Mouse (Mus musculus): ENCODE results near the gene Myo1e. TPM values are rescaled to one million over a fixed set of nuclear protein-coding genes. Genes with fewer than 3 reads are reported as not detected.
A peak's percentile ranks its signal among the peaks of the same experiment; 100 is the strongest.
"Not testable (repeated sequence)": the region's sequence is repeated elsewhere in the genome, so short reads cannot be mapped to it uniquely, and the experiment has no call there.

Myo1e gene
- total RNA-seq, 1 experiment from 2014 or later: 95.9 TPM

- ATAC-seq (ENCODE audit: extremely low read depth, insufficient number of reproducible peaks, low FRiP score, poor library complexity, severe bottlenecking): no peak
Observed at GRCm38 (mm10) chr9:70246427-70246826, 39.3 kb downstream of the Myo1e start.

- no peak for ATAC-seq (ENCODE audit: extremely low read depth, insufficient number of reproducible peaks, low FRiP score, poor library complexity, severe bottlenecking)
Observed at GRCm38 (mm10) chr9:70248046-70248445, 40.9 kb downstream of the Myo1e start.

DNA sequence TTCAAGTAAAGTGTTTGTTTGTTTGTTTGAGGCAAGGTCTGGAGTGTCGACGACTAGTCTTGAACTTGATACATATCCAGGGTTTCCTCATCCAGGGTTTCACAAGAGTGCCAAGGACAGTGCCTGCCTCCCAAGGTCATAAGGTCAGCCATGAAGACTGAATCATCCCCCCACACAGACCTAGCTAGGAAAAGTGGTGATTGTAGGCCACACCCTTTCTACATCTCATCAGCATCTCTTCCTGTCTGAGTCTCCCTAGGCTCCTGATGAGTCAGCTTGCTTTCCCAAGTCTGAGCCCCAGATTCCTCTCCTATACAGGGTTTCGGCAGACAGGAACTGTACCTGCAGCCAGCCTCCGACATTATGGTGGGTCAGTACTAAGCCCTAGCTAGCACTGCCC lies 41.7 kb downstream of the Myo1e start:
- no peak for ATAC-seq (ENCODE audit: extremely low read depth, insufficient number of reproducible peaks, low FRiP score, poor library complexity, severe bottlenecking)

DNA sequence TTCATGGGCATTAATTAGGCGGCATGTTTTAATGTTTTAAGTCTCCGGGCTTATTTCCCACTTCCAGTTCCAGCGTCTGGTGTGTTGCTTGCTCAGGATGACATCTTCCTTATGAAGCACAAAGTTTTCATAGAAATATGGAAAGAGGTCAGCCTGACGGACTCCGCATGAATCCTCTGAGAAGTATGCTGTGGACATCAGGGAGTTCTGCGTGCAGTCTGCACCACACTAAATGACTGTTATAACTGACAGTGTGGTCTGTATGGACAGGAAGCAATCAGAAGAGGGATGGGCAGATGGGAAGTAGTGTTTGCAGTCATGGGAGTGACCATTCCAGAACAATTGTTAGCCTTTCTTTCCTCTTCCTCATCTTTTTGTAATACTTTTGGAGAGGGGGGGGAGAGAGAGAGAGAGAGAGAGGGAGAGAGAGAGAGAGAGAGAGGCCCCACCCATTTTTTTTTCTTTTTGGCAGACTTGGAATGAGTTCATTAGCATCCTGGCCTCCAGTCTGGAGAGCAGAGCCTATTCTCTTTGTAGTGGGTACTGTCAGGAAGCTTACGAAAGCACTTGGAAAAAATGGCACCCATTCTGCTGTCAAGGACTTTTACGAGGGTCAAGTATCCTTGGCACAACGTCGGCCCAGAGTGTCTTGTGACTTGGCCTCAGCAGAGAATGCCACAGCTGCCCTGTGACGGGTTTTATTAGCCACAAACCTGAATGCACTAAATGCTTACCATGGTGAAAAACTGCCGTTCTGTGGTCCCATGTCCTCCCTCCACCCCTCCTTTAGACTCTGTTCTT lies 42.9 kb downstream of the Myo1e start:
- ATAC-seq (ENCODE audit: extremely low read depth, insufficient number of reproducible peaks, low FRiP score, poor library complexity, severe bottlenecking): no peak

- ATAC-seq (ENCODE audit: extremely low read depth, insufficient number of reproducible peaks, low FRiP score, poor library complexity, severe bottlenecking): no peak
Observed at GRCm38 (mm10) chr9:70251441-70251985, 44.4 kb downstream of the Myo1e start.

DNA sequence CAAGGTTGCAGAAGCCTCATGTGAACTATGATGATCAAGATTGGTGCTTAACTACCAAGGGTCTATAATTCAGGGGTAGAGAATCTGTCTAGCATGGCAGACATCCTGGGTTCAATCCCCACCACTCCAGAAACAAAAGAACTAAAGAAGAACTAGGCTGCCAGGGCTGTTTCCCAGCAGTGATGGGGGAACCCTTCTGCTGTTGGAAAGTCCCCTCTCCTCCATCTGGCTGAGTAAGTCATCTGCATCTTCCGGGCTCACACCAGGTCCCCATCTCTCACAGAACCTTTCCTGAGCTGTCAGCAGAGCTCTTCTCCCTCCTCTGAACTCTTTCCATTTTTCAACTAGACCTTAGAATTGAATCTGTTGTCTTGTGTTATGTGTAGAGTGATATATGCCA lies 45.9 kb downstream of the Myo1e start:
- ATAC-seq (ENCODE audit: extremely low read depth, insufficient number of reproducible peaks, low FRiP score, poor library complexity, severe bottlenecking): no peak

- ATAC-seq (ENCODE audit: extremely low read depth, insufficient number of reproducible peaks, low FRiP score, poor library complexity, severe bottlenecking): no peak
Observed at GRCm38 (mm10) chr9:70255005-70255404, 47.9 kb downstream of the Myo1e start.

- not testable (repeated sequence) for ATAC-seq (ENCODE audit: extremely low read depth, insufficient number of reproducible peaks, low FRiP score, poor library complexity, severe bottlenecking)
Observed at GRCm38 (mm10) chr9:70256027-70256426, 48.9 kb downstream of the Myo1e start.

DNA sequence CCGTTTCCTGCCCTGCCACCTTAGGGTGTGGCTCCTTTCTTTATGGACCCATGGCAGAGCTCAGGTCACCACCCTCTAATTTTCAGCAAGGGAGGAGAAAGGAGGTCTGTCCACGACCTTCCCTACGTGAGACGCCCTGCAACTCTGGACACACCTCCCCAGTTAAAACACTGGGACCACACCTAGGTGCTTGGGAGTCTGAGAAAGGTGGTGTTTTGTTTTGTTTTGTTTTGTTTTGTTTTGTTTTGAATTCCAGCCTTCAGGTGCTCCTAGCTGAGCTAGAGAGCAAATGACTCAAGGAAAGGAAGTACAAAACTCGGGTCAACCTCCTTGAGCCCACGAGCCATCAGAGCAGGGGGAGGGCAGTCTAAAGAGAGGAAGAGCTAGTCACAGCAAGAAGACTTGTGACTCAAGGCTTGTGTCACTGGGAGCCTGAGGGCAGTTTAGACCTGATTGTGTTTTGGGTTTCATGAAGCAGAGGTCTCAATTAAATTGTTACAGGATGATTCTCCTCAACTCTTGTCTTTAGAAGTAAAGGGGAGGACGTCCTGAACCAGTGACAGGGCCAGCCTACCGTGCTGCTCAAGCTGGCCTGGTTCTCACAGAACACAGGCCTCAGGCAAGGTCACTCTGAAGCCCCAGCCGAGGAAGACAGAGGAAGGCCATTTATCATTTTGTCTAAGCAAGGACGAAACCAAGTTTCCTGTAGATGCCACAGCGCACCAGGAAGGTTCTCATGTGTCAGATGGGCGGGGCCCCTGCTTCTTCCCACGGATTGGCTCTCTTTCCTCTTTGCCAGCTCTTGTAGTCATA lies 50.3 kb downstream of the Myo1e start:
- peak; percentile 30; the same call in 1 of the 2 replicates for ATAC-seq (ENCODE audit: extremely low read depth, insufficient number of reproducible peaks, low FRiP score, poor library complexity, severe bottlenecking)

DNA sequence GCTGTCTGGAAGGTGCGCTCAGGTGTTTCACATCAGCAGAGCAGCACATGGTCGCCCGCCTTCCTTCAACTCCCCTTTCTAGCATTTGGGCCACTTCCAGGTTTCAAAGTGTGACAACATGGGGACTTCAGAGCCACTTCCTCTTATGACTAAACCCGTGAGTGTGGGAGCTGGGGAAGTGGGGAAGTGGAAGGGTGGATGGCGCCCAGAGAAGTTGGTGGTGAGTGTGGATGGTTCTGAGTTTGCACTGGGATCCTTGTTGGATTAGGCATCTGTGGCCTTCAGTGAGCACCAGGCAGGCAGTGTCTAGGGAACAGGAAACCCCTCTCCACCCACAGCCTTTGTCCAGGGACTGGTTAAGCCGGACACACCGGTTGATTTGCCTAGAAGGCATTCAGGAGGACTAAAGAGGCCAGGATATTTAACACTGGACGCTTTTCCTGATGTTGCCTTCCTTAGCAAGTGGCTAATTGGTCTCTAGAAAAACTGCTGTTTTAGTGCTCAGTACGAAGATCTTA lies 53.2 kb downstream of the Myo1e start:
- ATAC-seq (ENCODE audit: extremely low read depth, insufficient number of reproducible peaks, low FRiP score, poor library complexity, severe bottlenecking): peak; percentile 43

DNA sequence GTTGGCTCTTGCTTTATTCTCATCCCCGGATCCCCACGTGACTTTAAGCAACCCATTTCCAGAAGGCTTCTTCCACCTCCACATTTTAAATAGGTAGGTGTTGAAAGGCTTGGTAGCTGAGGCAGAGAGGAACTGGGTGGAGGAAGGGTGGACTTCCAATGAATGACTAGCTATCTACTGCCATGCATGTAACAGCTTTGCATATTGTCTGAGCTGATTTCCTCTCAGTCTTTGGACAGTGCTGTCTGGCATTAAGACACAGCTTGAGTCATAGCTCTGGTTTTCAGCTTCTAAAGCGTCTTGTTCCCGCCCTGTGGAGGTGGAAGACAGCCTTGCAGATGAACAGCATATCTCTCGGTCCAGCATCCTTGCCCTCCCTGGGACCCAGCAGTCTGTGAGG lies 54.5 kb downstream of the Myo1e start:
- peak; percentile 53; the same call in 1 of the 2 replicates for ATAC-seq (ENCODE audit: extremely low read depth, insufficient number of reproducible peaks, low FRiP score, poor library complexity, severe bottlenecking)

GRCm38 (mm10) chr9:70263134-70263533 lies 56.0 kb downstream of the Myo1e start:
- no peak for ATAC-seq (ENCODE audit: extremely low read depth, insufficient number of reproducible peaks, low FRiP score, poor library complexity, severe bottlenecking)

- no peak for ATAC-seq (ENCODE audit: extremely low read depth, insufficient number of reproducible peaks, low FRiP score, poor library complexity, severe bottlenecking)
Observed at GRCm38 (mm10) chr9:70263735-70264134, 56.6 kb downstream of the Myo1e start.

GRCm38 (mm10) chr9:70265513-70265912 lies 58.4 kb downstream of the Myo1e start:
- ATAC-seq (ENCODE audit: extremely low read depth, insufficient number of reproducible peaks, low FRiP score, poor library complexity, severe bottlenecking): no peak

DNA sequence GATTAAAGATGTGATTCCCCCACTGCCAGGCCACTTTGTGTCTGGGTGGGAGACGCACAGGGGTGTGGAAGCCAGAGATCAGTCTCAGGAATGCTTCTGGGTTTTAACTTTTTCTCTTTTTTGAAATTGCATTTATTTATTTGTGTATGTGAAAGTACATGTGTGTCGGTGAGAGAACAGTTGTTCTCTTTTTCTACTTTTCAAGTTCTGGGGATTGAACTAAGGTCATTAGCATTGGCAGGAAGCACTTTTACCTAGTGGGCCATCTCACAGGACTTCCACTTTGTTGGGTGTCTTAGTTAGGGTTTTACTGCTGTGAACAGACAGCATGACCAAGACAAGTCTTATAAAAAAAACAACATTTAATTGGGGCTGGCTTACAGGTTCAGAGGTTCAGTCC lies 59.0 kb downstream of the Myo1e start:
- ATAC-seq (ENCODE audit: extremely low read depth, insufficient number of reproducible peaks, low FRiP score, poor library complexity, severe bottlenecking): no peak

GRCm38 (mm10) chr9:70267108-70267507 lies 60.0 kb downstream of the Myo1e start:
- no peak for ATAC-seq (ENCODE audit: extremely low read depth, insufficient number of reproducible peaks, low FRiP score, poor library complexity, severe bottlenecking)

DNA sequence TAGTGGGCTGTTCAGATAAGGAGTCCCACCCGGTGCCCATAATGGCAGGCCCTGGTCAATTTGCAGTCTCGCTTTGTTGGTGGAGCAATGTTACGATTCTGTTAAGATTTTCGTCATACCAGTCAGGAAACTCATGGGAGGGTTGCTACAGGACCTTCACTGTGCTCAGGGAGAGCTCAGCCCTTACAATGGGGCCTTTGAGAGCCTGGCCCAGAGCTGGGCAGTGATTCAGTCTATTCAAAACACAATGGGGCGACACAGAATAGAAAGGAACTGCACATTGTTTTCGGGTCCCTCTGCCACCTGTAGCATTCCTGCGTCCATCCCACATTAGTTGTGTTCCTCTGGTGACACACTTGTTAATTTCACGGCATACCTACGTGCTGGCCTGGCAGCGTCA lies 62.2 kb downstream of the Myo1e start:
- no peak for ATAC-seq (ENCODE audit: extremely low read depth, insufficient number of reproducible peaks, low FRiP score, poor library complexity, severe bottlenecking)

DNA sequence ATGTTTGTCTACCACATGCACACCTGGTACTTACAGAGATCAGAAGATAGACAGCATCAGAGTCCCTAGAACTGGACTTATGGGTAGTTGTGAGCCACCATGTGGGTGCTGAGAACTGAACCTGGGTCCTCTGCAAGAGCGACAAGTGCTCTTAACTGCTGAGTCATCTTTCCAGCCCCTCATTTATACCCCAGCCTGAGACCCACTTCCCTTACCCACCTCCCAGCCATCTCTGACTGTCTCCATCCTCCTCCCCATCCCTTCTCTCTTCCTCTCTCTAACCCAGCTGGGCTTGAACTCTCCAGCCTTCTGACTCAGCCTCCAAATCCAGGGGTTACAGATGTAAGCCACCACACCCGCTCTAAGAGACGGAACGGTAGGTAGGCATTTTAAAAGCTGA lies 63.3 kb downstream of the Myo1e start:
- no peak for ATAC-seq (ENCODE audit: extremely low read depth, insufficient number of reproducible peaks, low FRiP score, poor library complexity, severe bottlenecking)

DNA sequence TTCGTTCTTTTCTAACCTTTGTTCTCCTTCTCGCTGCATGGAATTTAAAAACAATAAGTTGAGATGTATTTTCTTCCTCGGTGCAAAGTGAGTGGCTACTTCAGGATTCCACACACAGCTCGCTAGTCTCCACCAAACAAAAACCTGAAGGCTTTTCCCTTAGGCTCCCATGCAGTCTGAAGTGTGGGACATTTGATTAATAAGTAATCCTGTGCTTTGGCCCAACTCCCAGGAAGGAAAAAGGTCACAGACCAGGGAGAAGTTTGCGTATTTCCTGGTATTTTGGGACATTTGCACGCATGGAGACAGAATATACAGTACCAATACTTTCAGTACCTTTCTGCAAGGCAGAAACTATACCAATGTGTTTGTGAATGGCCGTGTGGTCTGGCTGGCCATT lies 64.0 kb downstream of the Myo1e start:
- ATAC-seq (ENCODE audit: extremely low read depth, insufficient number of reproducible peaks, low FRiP score, poor library complexity, severe bottlenecking): no peak

DNA sequence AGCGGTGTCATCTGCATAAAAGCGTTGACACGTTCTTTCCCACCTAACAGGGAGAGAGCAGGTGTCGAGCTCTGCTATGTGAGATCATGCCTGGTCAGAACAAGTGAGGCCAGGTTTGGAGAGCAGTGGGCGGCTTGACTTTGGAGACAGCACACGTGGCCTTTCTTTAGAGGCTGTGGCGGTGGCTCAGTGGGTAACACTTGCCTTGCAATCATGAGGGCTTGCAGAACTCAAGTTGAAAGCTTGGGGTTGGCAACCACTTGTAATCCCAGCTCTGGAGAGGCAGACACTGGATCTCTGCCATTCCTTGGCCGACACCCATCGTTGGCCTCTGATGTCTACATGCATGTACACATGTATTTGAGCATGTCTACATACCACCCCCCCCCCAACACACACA lies 64.5 kb downstream of the Myo1e start:
- ATAC-seq (ENCODE audit: extremely low read depth, insufficient number of reproducible peaks, low FRiP score, poor library complexity, severe bottlenecking): no peak

Data from neutrophil, adult 5-6 weeks (primary cell).